14 mouse cellular contexts compared by ENCODE assay signal in the genomic region with DNA sequence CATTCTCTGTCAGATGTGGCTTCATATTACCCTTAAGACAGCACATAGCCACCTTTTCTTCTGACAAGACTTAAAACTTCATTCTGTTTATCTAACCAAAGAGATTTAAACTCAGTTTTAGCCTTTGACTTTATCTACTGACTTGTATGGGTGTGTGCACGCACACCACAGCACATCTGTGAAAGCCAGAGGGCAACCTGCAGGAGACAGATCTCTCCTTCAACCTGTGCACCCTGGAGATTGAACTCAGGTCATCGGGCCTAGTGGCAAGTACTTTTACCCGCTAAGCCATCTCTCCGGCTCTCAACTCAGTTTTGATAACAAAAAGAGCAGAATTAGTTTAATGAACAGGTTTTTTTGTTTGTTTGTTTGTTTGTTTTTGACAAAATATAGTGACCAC.
"Had no signal": no experiment of that assay in that cellular context is flagged by ENCODE, and none has a peak within 500 bp of the region (broad histone marks: within the 10 kb centered on the region; RNA-seq: fewer than 3 reads in every experiment).

No protein-coding gene starts in this region.

- H3K4me1 ChIP-seq: limb, embryonic 10.5 days; midbrain, embryonic 15.5 days; neural tube, embryonic 12.5 days had no signal

- H3K27ac ChIP-seq: kidney, postnatal 0 days; limb, embryonic 10.5 days; midbrain, embryonic 15.5 days; neural tube, embryonic 12.5 days; stomach, postnatal 0 days had no signal

- H3K36me3 ChIP-seq: limb, embryonic 10.5 days; midbrain, embryonic 15.5 days; neural tube, embryonic 12.5 days had no signal

- H3K4me3 ChIP-seq: limb, embryonic 10.5 days; midbrain, embryonic 15.5 days; neural tube, embryonic 12.5 days had no signal

- H3K4me2 ChIP-seq: midbrain, embryonic 11.5 days; midbrain, embryonic 15.5 days; neural tube, embryonic 12.5 days had no signal

- H3K27me3 ChIP-seq: midbrain, embryonic 15.5 days; neural tube, embryonic 12.5 days had no signal

- DNase-seq: kidney, adult 8-10 months; kidney, postnatal 36 days; layer of hippocampus, adult 9-11 months; layer of hippocampus, postnatal 36 days; lung, adult 2 months; lung, postnatal 36 days; thymus, postnatal 4 days had no signal

- H3K9ac ChIP-seq: midbrain, embryonic 15.5 days; neural tube, embryonic 12.5 days had no signal

- ATAC-seq: lung, postnatal 0 days; midbrain, embryonic 15.5 days had no signal

- H3K9me3 ChIP-seq: limb, embryonic 10.5 days; midbrain, embryonic 15.5 days; neural tube, embryonic 12.5 days had no signal
